Mouse (Mus musculus): ENCODE measurements around the gene Ubn1.

Gene Ubn1

DNA sequence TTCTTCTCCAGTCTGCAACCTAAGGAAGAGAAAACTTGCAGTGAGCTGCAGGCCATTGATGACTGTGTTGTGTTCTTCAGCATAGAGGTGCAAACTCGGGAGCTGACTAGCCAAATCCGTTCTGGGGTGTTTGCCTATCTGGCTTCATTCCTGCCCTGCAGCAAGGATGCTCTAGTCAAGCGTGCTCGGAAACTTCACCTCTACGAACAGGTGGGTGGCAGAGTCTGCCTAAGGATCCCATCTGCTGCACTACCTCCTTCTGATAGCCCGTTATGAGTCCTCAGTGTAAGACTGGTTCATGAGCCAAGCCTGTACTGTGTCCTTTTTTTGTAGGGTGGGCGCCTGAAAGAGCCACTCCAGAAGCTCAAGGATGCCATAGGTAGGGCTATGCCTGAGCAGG is 22.1 kb downstream of the Ubn1 start:
- DNase-seq (ENCODE audit: low spot score in 2 of 2), result no peak

DNA sequence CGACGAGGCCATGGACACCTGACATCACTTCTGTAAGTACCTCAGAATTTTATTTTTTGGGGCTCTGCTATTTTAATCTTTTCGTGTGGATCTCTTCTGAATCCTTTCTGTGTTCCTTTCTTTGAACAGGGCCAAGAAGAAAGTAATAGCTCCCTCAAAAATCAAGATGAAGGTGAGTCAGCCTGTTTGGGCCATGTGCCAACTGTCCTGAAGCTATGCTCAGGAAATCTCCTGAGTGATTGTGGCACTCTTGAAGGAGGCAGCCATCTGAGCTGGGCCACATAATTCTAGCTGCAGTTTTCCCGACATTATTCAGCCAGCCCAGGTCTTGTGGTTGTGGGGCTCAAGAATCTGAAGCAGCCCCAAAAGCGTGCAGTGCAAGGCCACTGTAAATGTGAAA is 24.5 kb downstream of the Ubn1 start:
- no peak for DNase-seq (ENCODE audit: low spot score in 2 of 2)

DNA sequence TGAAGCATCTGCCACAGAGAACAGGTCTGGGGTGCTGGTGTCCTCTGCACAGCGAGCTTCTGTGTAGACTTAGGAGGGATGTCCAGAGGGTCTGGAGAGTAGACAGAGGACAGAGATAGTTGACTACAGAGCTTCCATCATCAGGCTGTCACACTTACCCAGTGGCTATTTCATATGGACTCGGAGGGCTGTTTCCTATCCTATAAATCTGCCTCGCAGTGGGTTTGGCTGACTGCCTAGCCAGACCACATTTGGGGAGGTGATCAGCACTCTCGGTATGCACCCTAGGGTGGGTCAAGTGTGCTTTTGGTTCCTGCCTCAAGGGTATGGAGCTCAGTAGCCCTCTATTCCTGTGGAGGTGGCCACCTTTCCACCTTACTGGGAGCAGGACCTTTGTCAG is 35.3 kb downstream of the Ubn1 start:
- DNase-seq (ENCODE audit: low spot score in 2 of 2), result no peak

DNA sequence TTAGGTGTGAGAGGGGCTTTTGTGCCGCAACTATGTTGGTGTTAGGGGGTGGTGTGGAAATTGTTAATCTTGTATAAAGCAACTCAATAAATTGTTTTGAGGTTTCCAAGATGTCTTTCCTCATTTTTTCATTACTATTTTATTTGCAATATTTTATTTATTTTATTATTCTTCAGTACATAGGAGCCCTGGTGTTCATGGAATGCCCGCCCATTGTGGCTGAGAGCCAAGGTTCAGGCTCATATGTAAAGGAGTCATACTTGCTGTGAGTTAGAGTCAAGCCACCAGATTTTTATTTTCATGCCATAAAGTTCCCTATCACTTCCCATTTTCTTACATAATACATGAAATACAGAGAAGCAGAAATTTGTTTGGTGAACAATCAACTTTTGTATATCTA is 36.3 kb downstream of the Ubn1 start:
- no peak for DNase-seq (ENCODE audit: low spot score in 2 of 2)

DNA sequence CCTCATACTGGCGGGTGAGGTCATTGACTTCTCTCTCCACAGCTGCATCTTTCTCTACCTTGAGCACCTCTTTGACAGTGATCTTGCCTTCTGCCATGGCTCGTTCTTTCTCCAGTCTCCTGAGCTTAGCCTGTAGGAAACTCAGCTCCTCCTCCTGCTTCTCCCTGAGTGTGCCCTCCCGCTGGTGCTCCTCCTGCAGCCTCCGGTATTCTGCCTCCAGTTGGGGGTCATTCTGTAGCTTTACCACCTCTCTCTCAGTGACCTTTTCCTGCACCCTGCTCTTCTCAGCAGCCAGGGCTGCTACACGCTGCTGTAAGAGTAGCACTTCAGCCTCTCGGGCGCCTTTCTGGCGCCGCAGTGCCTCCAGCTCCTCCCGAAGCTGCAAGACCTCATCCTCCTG is 39.2 kb downstream of the Ubn1 start:
- DNase-seq (ENCODE audit: low spot score in 2 of 2), result no peak

DNA sequence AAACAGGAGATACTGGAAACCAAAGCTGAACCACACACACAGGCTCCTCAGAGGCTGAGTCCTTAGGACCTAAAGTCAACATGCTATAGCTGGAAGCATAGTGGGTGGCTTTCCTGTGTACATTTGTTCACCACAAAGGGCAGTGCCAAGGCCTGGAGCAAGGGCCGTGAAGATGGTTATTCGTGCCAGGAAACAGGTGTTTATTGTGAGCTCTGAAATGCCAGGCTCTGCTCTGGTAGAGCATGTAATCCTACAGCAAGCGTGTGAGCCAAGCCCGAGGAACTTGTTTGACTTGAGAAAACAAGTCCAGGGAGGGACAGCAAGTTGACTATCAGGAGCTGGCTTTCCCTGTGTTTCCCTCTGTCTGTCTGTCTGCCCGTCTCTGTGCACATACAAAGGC is 43.4 kb downstream of the Ubn1 start:
- DNase-seq (ENCODE audit: low spot score in 2 of 2), result no peak

DNA sequence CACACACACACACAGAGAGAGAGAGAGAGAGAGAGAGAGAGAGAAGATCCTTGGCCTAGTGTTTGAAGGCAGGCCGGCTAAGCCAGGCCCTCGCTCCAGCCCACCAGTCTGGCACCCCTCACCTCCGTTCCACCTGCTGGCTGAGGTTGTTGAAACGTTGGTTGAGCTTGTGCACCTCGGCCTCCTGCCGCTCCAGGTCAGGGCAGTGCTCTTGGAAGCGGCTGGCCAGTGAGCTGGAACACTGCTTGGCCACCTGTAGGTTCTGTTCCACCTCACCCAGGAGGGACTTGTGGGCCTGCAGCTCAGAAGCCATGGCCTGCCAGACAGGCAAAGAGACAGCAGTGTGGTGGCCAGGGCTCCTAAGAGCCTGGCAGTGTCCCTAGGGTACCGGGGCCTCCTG is 46.6 kb downstream of the Ubn1 start:
- DNase-seq (ENCODE audit: low spot score in 2 of 2), result no peak

DNA sequence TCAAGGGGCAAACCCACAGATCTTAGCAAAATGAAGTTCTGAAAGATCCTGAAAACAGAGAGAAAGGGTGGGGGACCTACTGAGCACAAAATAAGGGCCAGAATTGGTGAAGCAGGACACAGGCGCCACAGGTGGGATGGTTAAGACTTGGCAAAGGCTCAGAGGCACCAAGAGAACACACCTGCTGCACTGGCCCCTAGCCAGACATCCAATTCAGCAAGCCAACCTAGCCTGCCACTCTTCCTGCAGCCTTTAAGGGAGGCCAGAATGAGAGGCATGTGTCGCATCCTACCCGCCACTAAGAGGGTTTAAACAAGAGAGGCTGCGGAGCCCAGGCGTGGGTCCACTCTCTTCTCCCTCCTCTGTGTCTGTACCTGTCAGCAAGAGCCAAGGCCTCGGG is 51.1 kb downstream of the Ubn1 start:
- no peak for DNase-seq (ENCODE audit: low spot score in 2 of 2)

DNA sequence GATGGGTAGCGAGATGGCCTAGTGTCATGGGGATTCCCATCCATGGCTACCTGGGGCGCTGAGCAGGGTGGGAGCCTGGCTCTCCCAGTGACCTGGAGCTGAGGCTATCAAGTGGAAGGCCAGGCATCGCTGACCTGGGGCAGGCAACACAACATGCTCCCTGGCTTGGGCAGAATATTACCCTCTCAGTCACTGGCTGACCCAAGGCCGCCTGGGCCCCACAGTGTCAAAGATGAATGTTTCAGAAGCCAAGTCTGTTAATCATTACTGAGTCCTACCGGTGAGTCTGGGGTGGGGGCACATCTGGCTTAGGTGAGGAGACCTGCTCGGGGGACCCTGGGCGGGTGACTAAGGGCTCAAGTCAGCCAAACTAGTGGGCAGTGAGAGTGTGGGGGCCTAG is 60.0 kb downstream of the Ubn1 start:
- no peak for DNase-seq (ENCODE audit: low spot score in 2 of 2)

DNA sequence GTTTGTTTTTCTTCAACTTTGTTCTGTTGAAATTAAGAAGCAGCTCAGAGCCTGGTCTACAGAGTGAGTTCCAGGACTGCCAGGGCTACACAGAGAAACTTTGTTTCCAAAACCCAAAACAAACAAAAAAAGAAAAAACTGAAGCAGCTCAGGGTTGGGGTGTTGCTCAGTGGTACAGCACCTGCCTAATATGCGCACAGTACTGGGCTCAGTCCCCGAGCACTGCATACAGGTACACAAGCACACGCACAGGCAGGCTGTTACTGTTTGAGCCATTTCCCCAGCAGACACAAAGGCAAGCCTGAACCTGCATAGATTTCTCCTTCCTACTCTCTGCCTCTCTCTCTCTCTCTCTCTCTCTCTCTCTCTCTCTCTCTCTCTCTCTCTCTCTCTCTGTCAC is 61.2 kb downstream of the Ubn1 start:
- no peak for DNase-seq (ENCODE audit: low spot score in 2 of 2)

DNA sequence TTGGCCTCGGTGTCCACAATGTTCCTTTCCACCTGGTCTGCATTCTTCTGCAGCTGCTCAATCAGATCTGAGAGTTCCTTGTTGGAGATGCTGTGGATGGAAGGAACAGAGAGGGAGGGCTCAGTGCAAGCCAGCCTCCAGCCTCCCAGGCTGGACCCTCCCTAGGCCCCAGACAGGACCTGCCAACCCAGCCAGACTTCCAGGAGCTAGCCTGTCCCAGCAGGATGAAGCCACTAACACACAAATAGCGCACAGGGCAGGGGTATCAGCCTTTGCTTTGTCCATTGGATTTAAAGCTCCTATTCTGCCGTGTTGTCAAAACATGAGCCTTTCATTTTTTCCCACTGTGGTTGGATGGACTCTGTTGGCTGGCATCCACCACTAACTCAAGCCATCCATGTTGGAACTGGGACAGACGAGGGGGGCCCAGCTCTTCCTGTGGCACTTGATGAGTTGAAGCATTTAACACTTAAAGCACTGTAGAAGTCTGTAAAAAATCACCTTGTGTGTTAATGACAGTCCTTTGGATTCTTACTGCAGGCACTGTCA is 63.2 kb downstream of the Ubn1 start:
- DNase-seq (ENCODE audit: low spot score in 2 of 2), result no peak

DNA sequence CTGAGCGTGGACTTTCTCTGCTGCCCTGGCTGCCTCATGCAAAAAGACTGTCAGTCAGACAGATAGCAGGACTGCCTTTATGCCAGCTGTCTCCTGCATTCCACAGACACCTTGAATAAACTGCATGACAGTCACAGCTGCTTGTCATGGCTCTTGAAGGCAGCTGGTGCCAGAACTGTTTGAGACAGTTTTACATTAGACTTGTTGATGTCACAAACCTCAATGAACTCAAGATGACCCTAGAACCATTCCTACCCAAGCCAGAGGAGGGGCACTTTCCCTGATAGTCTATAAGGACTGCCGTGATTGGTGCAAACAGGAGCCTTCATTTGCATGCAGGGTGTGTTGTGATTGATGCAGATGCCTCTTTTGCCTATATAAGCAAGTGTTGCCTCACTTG is 63.7 kb downstream of the Ubn1 start:
- DNase-seq (ENCODE audit: low spot score in 2 of 2), result no peak

DNA sequence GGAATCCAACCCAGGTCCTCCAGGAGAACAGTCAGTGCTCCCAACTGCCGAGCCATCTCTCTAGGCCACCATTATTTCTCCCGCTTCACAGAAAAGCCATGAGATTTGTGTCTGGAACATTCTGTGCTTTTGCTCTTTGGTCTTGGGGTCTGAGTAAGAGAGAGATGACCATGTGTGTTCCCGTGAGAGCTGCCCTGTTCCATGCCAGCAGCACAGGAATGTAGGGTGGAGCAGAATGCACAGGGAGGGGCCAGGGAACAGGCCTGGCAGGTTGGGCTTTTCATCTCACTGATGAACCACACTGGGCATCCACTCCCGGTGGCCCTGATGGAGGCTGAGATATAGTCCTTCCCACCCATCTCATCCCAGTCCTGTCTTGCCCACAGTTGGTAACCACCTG is 69.5 kb downstream of the Ubn1 start:
- DNase-seq (ENCODE audit: low spot score in 2 of 2), result no peak

DNA sequence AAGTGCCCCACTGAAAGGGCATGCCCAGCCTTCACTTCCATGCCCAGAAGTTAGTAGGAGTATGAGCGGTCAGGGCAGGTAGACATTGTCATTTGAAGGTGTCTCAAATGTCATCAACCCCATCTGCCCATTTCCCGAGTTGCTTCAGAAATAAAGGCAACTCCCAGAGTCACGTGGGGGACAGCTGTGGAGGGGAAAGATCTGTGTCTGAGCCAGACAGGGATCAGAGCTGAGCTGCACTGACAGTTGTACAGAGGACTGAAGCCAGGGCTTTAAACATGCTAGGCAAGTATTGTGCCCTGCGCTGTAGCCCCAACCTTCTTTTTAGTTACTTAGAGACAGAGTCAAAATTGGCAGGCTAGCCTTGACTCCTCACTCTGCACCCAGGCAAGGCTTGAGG is 70.0 kb downstream of the Ubn1 start:
- DNase-seq (ENCODE audit: low spot score in 2 of 2), result no peak

DNA sequence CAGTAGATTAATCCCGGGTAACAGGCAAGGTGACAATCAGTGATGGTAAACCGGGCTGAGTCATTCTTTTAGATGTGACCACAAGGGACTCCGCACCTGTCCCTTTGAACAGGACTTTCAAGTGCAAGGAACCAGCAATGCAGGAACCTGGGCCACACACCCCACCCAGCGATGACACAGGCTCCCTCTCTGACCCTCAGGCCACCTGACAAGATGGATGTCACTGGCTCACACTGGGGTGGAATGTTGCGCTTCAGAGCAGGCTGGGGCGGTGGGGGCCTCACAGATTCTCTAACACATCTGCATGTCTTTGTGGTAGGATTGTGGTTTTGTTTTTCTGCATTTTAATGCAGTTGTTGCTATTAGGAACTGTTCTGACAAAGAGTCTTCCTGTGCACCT is 73.6 kb downstream of the Ubn1 start:
- DNase-seq (ENCODE audit: low spot score in 2 of 2), result no peak

DNA sequence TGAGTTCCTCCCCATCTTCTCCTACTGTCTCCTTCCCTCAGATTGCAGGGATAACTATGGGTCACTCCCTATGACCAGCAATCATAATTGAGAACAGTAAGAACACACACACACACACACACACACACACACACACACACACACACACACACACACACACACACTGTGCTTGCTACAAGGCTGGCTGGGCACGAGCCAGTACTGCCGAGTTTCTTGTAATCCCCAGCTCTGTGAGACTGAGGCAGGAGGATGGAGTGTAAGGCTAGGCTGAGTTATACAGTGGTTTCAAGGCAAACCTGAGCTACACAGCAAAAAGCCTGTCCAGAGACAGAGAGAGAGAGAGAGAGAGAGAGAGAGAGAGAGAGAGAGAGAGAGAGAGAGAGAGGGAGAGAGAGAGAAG is 80.3 kb downstream of the Ubn1 start:
- no peak for DNase-seq (ENCODE audit: low spot score in 2 of 2)

DNA sequence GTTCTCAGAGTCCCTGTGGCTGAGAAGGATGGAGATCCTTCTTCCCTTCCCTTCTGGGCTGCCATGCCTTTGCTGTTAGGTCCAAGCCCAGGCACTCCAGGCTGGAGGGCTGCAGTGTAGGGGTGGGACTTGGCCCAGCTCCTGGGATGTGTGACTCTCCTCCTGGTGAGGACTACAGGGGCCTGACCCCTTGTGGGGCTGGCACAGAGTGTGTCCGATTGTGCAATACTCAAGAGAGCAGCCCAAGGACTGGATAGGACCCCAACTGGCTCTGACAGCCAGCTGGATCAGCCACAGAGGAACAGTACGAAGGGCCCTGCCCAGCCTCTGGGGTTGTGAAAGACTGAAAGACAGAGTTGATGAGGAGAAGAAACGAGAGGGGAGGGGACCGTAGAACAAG is 80.9 kb downstream of the Ubn1 start:
- no peak for DNase-seq (ENCODE audit: low spot score in 2 of 2)

DNA sequence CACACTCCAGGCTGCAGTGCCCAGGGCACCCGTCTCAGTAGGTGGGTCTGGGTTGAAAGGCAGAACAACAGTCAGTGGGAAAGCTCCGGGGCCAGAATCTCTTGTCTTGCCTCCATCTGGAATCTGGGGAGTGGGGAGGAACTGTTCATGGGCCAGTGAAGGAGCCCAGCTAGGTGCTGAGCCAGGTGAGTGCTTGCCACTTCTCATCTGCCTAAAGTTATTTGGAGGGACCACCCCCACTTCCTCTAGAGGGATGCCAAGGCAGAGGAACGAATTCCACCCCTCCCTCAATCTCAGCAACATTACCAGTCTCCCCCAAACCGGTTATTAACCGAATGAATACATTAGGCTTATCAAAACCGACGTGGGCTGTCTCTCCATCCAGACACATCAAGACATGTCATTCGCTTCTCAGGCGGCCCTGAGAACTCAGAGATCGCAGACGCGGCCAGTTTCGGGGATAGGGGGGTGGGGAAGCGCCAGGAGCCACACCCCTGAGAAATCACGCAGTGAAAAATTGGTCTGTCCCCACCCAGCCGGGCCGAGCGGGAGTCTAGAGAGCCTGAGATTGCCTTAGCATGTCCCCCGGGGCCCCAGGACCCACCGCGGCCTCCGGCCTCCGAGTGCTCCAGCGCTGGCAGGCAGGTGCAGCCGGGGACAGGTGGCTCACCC is 81.5 kb downstream of the Ubn1 start:
- no peak for DNase-seq (ENCODE audit: low spot score in 2 of 2)

DNA sequence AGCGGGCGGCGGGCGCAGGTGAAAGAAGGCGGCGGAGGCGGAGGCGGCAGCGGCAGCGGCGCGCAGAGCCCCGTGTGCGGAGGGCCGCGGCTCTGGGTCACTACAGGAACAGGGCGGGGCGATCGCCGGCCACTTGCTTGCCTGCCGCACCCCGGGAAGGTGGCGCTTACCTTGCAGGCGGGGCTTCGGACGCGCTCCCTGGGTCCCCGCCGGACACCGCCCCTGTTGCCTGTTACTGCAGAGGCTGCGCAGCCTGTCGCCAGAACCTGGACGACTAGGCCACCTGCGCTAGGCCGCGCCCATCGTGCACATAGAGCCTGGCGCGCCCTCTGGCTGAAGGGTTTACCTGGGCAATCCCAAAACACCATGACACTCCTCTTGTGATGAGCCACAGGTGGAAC is 82.5 kb downstream of the Ubn1 start, which contains the start of gene Ppl:
Gene Ppl, minus strand, starts transcription at position 21 of the 401 bp plus-strand sequence.
- no peak for DNase-seq (ENCODE audit: low spot score in 2 of 2)

DNA sequence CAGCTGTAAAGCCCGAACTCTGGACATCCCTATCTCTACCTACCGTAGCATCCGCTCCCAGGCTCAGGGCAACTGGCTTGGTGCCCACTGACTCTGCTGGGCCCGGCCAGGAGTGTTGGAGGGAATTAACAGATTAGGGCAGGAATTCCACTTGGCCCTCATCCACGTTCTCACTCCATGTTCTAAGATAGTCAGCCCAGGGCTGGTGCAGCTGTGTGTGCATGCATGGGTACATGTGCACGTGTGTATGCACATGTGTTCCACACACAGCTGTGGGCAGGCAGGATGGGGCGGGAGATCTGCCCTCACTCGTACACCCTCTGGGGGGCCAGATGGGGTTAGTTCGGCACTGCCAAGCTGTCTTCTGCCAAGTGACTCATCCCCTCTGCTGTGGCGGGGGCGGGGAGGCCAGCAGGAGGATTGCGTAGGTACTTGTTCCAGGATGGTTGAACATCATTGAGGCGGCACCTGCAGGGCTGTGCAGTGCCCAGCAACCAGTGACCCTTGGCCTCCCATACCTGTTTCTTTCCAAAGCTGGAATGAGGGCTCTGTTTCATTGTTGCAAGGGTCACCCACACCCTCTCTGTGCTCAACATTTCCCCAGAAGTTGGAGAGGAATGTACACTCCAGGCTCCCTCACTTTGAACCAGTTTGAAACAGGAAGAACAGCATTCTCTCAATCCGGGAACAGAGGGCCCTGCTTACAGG is 84.9 kb downstream of the Ubn1 start:
- DNase-seq (ENCODE audit: low spot score in 2 of 2), result peak; percentile 27 to 29

DNA sequence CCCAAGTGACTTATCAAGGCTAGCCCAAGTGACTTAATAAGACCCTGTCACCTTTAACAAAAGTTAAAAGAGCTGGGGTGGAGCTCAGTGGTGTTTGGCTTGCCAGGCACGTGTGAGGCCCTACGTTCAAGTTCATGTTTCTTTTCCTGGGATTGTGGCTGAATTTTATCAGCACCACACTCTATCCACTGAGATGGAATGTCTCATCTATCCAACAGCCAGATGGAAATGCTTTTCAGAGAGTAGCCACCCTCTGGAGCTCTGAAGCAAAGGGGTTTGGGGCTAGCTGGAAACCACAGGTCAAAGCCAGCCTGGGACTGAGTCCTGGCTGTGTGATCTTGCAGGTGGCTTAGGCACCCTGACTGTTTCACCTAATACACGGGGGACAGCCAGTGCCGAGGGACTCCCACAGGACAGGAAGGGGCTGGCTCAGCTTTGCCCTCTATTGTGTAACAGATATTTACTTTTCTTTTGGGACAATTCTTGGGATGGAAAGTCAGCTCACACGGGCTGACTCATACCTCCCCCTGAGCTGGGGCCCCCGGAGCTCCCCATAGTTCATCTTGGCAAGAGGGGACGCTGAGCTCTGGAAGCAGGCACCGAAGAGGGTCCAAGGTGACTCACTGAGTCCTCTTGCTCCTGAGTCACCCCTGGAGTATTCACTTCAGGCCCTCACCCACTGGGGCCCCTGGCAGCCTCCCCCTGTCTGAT is 85.8 kb downstream of the Ubn1 start:
- DNase-seq (ENCODE audit: low spot score in 2 of 2), result no peak

Data from right cerebral cortex, postnatal 36 days (tissue).